Mouse (Mus musculus) frontal cortex, postnatal 10 days (tissue): ENCODE results near the gene Tgfbr2.

Experiments
- DNase-seq, 2 experiments: peaks; one replicate each; pipeline ENCODE4 v3.0.0; 2022; ENCODE audit warnings: low spot score in 2 of 2, mixed read lengths in 1 of 2

The Tgfbr2 gene

DNA sequence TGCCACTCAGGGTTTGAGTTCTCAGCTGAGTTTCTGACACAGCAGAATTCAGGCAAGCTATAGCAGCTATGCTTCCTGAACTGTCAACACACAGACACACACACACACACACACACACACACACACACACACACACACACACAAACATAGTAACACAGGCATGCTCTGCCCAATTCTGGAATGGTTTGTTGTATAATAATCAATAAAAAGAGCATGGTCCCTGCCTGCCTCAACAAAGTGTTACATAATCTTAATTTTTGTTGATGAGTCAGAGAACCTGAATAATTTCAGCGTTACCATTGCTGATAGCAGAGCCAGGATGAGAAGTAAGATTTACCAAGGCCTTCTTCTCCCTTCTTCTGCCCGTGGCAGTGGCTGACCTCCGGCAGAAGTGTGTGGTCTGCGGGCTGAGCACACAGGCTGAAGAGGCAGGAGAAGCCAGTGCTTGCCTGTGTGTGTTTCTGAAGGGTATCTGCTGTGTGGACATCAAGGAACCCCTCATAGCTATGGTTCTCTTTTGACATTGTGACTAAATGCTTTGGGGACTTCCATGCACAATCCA lies 18.8 kb upstream of the Tgfbr2 start:
- no peak for DNase-seq

- no peak for DNase-seq
Measured at GRCm38 (mm10) chr9:116193535-116193881, 18.3 kb upstream of the Tgfbr2 start.

GRCm38 (mm10) chr9:116192826-116193534 lies 17.8 kb upstream of the Tgfbr2 start:
- no peak for DNase-seq

GRCm38 (mm10) chr9:116192253-116192652 lies 17.1 kb upstream of the Tgfbr2 start:
- no peak for DNase-seq

DNA sequence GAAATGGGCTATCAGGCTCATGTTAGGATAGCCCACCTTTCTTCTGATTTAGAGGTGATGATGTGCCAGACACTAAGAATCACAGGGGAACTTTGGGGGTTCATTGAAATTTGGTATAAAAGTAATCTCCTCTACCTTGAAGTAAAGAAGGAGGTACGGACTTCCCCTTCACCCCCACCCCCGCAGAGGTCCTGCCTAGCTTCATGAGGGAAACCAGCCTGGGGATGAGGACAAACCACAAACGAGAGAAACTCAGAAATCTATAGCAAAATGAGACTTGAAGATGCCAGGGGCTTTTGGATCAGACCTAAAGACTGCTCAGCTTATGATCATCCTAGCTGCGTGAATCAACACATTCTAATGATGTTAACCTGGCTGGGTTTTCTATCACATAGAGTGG lies 14.7 kb upstream of the Tgfbr2 start:
- no peak for DNase-seq

DNA sequence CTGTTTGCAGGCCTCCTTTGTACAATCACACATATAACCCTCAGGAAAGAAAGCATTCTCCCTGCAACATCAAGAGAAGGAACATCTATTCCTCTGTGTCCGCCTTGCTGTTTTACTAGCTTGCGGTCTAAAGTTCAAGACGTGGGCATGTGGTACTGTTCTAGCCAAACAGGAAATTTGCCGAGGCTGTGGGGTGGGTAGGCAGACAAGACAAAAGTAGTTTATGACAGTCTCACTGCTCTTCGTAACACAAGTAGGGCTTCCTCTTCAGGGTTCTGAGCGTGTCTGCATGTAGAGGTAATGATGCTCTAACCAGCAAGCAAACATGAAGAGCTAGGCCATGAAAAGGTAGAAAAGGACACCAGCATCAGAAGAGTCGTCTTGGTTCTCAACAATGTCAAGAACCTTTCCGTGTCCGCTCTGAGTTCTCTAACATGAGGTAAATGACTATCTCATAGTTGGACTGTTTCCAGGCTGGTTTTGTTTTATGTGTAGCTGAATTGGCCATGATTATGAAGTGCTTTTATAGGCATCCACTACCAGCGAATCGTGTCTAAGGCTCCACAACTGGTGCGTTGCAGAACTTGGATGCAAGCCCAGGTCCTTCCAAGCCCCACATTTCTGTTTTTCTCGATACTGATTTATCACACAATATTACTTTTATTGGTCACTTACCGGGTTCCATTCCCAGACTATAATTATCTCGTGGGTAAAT lies 13.9 kb upstream of the Tgfbr2 start:
- no peak for DNase-seq

DNA sequence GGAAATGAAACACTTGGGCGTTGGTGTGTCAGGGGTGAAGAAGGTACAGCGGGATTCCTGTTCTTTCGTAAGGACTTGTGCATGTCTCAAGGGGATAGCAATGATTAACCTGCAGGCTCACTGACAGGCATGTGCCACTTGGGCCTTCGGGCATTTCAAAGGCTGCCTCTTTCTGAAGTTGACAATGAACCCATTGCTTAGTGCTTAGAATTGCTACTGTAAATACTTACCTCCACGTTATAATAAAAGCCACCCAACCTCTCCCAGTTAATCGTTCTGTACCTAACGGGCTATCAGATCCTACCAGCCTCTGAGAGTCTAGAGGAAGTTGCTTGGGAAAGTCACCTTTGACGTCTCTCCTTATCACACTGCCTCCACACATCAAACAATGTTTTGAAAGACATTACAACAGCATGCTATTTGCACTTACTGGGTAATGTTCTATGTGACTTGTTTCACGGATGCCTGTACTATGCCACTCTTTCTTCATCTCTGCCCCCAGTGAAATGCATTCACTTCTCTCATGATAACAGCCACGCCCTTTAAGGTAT lies 12.1 kb upstream of the Tgfbr2 start:
- no peak for DNase-seq

DNA sequence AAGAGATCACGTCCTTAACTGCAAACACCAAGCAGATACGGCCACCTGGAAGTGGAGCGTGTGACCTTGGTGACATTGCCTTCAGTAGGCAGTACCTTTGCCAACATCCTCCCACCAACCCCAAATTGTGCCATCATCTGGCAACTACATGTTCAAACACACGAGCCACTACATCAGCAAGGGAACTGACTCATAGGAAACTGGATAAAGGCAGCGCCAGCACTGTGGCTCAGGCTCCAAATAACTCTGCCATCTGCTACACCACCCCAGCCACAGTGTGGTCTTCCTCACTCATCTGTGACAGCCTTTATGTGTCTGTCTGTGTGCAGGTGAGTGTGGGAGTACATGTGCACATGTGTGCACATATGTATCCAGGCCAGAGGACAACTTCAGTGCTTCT lies 9.7 kb upstream of the Tgfbr2 start:
- DNase-seq, result no peak

- no peak for DNase-seq
Measured at GRCm38 (mm10) chr9:116183035-116183434, 7.9 kb upstream of the Tgfbr2 start.

DNA sequence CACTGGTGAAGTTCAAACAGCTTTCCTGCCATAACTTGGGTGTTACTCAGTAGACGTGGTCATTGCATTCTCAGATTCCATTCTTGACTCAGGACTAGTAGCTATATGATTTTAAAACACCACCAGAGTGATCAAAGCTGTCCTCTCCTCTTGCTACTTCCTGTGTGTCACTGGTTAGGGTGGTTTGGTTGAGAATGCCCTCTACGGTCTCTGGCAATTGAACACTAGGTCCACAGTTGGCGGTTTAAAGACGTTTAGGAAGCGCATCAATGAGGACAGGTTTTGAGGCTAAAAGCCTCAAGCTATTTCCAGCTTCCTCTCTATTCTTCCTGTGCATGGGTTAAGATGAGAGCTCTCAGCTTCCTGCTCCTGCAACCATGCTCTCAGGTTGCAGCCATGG lies 6.4 kb upstream of the Tgfbr2 start:
- DNase-seq, result no peak

GRCm38 (mm10) chr9:116178151-116178550 lies 3.0 kb upstream of the Tgfbr2 start:
- DNase-seq, result no peak

- DNase-seq, result no peak
Measured at GRCm38 (mm10) chr9:116177108-116177507, 1.9 kb upstream of the Tgfbr2 start.

DNA sequence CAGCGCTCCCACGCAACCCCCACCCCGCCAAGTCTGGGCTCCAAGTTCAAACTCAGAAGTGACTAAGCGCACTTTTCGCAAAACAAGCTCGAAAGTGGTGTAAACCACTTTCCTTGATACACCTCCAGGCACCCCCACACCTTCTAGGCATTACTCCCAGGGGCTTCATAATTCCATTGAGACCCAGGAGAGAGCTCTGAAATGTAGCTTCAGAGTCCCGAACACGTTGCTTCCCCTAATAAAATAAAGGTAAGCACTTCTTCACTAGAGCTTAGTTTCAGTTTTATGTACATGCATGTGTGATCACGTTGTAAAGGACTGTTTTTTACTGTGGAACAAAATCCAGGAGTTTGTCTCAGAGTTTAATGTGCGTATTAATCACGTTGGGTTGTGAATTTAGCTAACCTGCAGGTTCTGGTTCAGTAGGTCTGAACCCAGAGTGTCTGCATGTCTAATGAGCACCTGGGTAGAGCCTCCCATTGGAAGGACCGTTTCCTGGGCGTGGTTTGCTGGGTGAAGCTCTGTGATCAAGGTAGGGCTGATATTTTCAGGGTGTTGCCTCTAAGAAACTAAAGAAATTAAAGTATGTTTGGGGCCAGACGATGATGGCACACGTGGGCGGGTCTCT lies 442 bp upstream of the Tgfbr2 start:
- DNase-seq, result no peak

DNA sequence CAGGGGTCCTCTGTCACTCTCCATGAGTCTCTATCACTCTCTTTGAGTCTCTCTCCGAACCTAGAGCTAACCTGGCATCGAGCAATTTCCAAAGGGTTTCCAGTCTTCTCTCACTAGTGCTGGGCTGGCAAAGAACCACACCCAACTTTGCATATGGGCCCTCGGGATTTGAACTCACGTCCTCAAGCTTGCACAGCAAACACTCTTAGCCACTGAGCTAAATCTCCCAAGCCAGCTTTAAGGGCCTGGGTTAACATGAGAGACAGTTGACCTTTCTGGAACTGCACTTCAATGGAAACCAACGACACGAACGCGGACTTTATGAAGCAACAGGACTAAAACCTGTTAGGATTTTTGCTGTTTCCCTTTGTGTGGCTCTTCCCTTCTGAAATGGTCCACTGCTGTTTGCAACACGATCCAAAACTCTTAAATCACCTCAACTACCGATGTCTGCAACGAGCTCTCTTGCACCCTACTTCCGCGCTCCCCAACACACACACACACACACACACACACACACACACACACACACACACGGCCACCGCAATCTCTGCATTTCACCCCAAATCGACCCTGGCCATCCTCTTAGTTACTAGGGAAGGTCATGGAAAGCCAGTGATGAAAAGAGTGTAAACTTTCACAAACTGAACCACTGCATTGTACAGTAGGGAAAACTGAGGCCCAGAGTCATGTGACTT lies 1.5 kb downstream of the Tgfbr2 start:
- DNase-seq, result no peak

GRCm38 (mm10) chr9:116173059-116173458 lies 2.1 kb downstream of the Tgfbr2 start:
- no peak for DNase-seq

- no peak for DNase-seq
Measured at GRCm38 (mm10) chr9:116169067-116169466, 6.1 kb downstream of the Tgfbr2 start.

DNA sequence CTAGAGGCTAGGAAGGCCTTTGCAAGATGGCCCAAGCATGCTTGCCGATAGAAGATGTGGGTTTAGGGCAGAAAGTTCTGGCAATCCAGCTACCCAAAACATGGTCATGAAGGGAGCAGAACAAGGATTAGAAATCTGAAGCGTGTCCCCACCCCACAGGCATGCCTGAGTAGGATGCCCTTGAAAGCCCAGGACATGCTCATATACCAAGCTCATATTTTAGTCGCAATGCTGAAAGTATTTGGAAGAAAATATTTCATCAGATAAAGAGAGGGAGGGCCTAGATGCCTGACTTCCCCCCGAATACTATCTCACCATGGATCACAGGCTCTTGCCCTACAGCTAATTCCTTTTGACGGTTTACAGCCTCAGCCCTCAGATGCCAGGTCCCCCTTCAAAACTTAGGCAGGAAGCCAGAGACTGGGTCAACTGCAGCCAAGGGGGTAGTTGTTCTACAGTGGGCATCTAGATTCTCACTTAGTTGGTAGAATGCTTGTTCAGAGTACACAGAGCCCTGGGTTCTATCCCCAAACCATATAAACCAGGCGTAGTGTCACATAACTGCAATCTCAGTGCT lies 7.8 kb downstream of the Tgfbr2 start:
- DNase-seq, result no peak

DNA sequence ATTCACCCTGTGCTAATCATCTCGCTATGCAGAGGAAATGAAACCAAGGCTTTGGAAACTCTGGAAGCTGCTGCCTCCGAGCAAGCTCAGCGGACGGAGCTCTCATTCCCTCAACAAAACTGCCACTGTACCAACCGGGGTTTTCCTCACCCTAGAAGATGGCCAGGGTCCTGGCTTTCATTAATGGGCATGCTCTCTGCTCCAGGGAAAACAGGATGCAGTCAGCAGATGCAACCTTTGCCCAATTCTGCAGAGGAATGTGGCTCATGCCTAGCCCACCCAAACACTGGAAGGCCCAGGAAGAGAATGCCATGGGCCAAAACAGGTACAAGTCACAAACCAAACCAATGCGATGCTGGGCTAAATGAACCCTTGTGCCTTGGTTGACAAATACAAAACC lies 8.8 kb downstream of the Tgfbr2 start:
- no peak for DNase-seq

DNA sequence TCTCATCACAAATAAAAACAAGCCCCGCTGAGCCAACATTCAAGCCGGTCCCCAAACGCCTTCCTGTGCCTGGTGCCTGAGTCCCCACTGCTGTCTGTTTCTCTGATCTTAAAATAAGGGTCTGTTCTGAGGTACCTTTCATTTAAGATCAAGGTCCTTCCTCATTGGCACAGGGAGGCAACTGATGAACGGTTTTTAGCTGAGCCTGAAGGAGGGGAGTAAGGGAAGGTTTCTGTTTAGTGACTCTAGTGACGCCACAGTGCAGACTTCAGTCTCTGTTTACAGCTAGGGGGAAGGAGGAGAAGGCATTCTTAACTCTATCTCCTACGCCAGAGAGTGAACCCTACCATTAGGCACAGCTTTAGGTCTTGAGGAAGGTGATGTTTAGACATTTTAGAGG lies 11.3 kb downstream of the Tgfbr2 start:
- no peak for DNase-seq

DNA sequence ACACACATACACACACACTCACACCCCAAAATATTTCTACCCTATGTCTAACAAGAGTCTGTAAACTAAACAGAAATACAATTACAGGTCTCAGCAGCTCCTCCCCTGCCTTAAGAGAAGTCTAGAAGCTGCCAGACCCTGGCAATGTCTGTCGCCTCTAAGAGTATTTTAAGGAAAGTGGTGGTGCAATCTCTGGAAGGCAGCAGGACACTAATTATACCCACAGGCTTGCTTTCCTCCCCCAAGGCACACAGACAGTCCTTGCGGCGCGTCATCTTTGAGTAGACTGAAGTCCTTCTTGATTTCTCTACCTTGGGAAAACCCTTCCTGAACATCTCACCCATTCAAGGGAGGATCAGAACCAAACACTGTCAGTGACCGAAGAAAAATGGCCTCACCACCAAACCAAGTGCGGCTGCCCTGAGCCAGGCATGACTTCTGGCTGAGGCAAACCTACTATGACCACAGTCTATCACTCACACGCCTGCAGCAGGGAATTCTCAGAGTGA lies 12.2 kb downstream of the Tgfbr2 start:
- DNase-seq, result no peak

- no peak for DNase-seq
Measured at GRCm38 (mm10) chr9:116160860-116161259, 14.3 kb downstream of the Tgfbr2 start.
